Mouse (Mus musculus): ENCODE measurements around the gene Mgl2.
"Not testable (repeated sequence)": the region's sequence is repeated elsewhere in the genome, so short reads cannot be mapped to it uniquely, and the experiment has no call there.

Gene Mgl2

GRCm38 (mm10) chr11:70129926-70130379 lies at the start of gene Mgl2:
Mgl2 (plus strand) TSS chr11:70130329.
- in situ Hi-C loops (cut with MboI, MseI) = loop anchor here (5.0 kb wide), 2 partner anchors 42 to 892 kb away; no protein-coding TSS in a partner anchor

GRCm38 (mm10) chr11:70080803-70081590 lies 49.1 kb upstream of the Mgl2 start:
- in situ Hi-C loops (cut with MboI, MseI) = no loop called here

GRCm38 (mm10) chr11:70084563-70084962 lies 45.6 kb upstream of the Mgl2 start:
- in situ Hi-C loops (cut with MboI, MseI) = no loop called here

- in situ Hi-C loops (cut with MboI, MseI) = no loop called here
Measured at GRCm38 (mm10) chr11:70091986-70092783, 37.9 kb upstream of the Mgl2 start, which contains the start of gene Asgr2. Asgr2 (plus strand) TSS chr11:70092644.

GRCm38 (mm10) chr11:70097396-70097795 lies 32.7 kb upstream of the Mgl2 start:
- in situ Hi-C loops (cut with MboI, MseI) = no loop called here

- in situ Hi-C loops (cut with MboI, MseI) = no loop called here
Measured at GRCm38 (mm10) chr11:70099102-70099501, 31.0 kb upstream of the Mgl2 start.

GRCm38 (mm10) chr11:70099809-70100208 lies 30.3 kb upstream of the Mgl2 start:
- in situ Hi-C loops (cut with MboI, MseI) = loop anchor here in 1 of 2 experiments (5.0 kb wide), 1 partner anchor 48 kb away; the partner anchor contains the start of gene Asgr1

- in situ Hi-C loops (cut with MboI, MseI) = loop anchor here in 1 of 2 experiments (5.0 kb wide), 1 partner anchor 52 kb away; the partner anchor contains the start of gene Asgr1
Measured at GRCm38 (mm10) chr11:70103701-70104315, 26.3 kb upstream of the Mgl2 start.

GRCm38 (mm10) chr11:70107085-70107484 lies 23.0 kb upstream of the Mgl2 start:
- in situ Hi-C loops (cut with MboI, MseI) = no loop called here

GRCm38 (mm10) chr11:70110146-70110545 lies 20.0 kb upstream of the Mgl2 start:
- in situ Hi-C loops (cut with MboI, MseI) = loop anchor here in 1 of 2 experiments (5.0 kb wide), 1 partner anchor 1078 kb away; no protein-coding TSS in a partner anchor

- in situ Hi-C loops (cut with MboI, MseI) = loop anchor here in 1 of 2 experiments (5.0 kb wide), 1 partner anchor 1082 kb away; no protein-coding TSS in a partner anchor
Measured at GRCm38 (mm10) chr11:70114562-70114961, 15.6 kb upstream of the Mgl2 start.

- in situ Hi-C loops (cut with MboI, MseI) = no loop called here
Measured at GRCm38 (mm10) chr11:70115901-70116300, 14.2 kb upstream of the Mgl2 start.

- in situ Hi-C loops (cut with MboI, MseI) = not testable (repeated sequence)
Measured at GRCm38 (mm10) chr11:70135001-70135400, 4.9 kb downstream of the Mgl2 start.

- in situ Hi-C loops (cut with MboI, MseI) = not testable (repeated sequence)
Measured at GRCm38 (mm10) chr11:70135925-70136324, 5.8 kb downstream of the Mgl2 start.

- in situ Hi-C loops (cut with MboI, MseI) = no loop called here
Measured at GRCm38 (mm10) chr11:70139171-70139570, 9.0 kb downstream of the Mgl2 start.

GRCm38 (mm10) chr11:70151072-70151471 lies 20.9 kb downstream of the Mgl2 start:
- in situ Hi-C loops (cut with MboI, MseI) = no loop called here

GRCm38 (mm10) chr11:70155897-70156296 lies 25.8 kb downstream of the Mgl2 start, which contains the start of gene Clec10a:
Clec10a (plus strand) TSS chr11:70156197.
- in situ Hi-C loops (cut with MboI, MseI) = not testable (repeated sequence)

GRCm38 (mm10) chr11:70162336-70162735 lies 32.2 kb downstream of the Mgl2 start:
- in situ Hi-C loops (cut with MboI, MseI) = no loop called here

- in situ Hi-C loops (cut with MboI, MseI) = loop anchor here in 1 of 2 experiments (5.0 kb wide), 1 partner anchor 94 kb away; no protein-coding TSS in a partner anchor
Measured at GRCm38 (mm10) chr11:70165972-70166921, 36.1 kb downstream of the Mgl2 start.

GRCm38 (mm10) chr11:70168136-70168535 lies 38.0 kb downstream of the Mgl2 start:
- in situ Hi-C loops (cut with MboI, MseI) = loop anchor here in 1 of 2 experiments (5.0 kb wide), 1 partner anchor 96 kb away; no protein-coding TSS in a partner anchor
